Mouse (Mus musculus): ENCODE measurements around the gene Smim27.

GRCm38 (mm10) chr4:40241928-40242327 lies 27.5 kb upstream of the Smim27 start:
- TF ChIP-seq CTCF (IDR thresholded peaks at IDR 0.05; ENCODE audit: low read depth, low read length), result no peak
- TF ChIP-seq GATA1 (IDR thresholded peaks at IDR 0.05; ENCODE audit: borderline replicate concordance, low read length), result no peak
- TF ChIP-seq GATA2 (IDR thresholded peaks at IDR 0.05; ENCODE audit: borderline replicate concordance, low read depth, low read length), result no peak
- no peak for TF ChIP-seq POLR2AphosphoS5 (IDR thresholded peaks at IDR 0.05; ENCODE audit: insufficient replicate concordance, low read depth, low read length)
